Mouse (Mus musculus): ENCODE measurements around the gene Tacc3. TPM values are rescaled to one million over a fixed set of nuclear protein-coding genes. Genes with fewer than 3 reads are reported as not detected.

Gene Tacc3
- total and polyA plus RNA-seq, 2 experiments from 2014 or later, result 30.0 to 39.0 TPM

DNA sequence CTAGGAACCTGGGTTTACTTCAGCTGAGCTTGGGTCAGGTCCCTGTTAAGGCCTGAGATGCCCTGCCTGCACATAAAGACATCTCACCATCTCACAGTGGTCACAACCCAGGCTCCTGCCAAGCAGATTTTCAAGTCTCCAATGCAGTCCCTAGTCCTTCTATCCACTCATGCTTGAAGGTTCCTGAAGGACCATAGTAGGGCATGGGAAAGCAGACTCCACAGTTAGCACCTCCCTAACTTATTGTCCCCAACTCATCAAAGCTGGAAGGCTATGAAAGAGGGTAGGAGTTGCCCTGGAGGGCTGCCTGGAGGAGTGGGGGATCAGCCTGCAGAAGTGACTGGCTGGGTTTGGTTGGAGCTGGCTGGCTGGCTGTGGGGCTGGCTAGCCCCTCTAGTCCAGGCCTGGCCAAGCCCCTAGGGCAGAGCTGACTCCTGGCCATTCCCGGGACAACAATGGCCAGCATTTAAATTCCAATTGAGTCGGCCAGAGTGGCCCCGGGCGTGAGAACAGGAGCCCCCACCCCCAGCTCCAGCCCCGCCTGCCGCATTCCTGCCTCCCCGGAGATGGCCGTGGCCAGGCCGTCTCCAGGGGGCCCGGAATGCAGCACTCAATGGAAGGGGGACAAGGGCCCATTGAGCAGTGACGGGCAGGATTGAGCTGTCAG lies 47.1 kb downstream of the Tacc3 start:
- Histone ChIP-seq H3K27me3 (ENCODE audit: insufficient read depth, low read length) (no peaks in the 10 kb centered on the region; the same call in 1 of the 2 replicates), H3K9ac (replicated peaks; ENCODE audit: low read length) (no peak overlapping the region), H3K27ac (peak overlapping the region; percentile 73), H3K4me2 (ENCODE audit: low read depth, low read length) (no peak overlapping the region), H3K4me3 (ENCODE audit: low read length) (no peak overlapping the region), H3K4me1 (ENCODE audit: insufficient read depth, low read length) (0 out of 2 replicates have a peak, but pooled peaks cover 7% of the 10 kb centered on the region), H3K9me3 (ENCODE audit: low read length) (no peaks in the 10 kb centered on the region), H3K36me3 (ENCODE audit: insufficient read depth, low read length) (no peaks in the 10 kb centered on the region)
- whole genome bisulfite sequencing, result 12% methylated on average over 11 of the region's 11 CpGs
- no peak for TF ChIP-seq CTCF (IDR thresholded peaks at IDR 0.05; ENCODE audit: low read depth)
- peak; percentile 78 for DNase-seq (ENCODE audit: low spot score)
- ATAC-seq, result peak; percentile 92

DNA sequence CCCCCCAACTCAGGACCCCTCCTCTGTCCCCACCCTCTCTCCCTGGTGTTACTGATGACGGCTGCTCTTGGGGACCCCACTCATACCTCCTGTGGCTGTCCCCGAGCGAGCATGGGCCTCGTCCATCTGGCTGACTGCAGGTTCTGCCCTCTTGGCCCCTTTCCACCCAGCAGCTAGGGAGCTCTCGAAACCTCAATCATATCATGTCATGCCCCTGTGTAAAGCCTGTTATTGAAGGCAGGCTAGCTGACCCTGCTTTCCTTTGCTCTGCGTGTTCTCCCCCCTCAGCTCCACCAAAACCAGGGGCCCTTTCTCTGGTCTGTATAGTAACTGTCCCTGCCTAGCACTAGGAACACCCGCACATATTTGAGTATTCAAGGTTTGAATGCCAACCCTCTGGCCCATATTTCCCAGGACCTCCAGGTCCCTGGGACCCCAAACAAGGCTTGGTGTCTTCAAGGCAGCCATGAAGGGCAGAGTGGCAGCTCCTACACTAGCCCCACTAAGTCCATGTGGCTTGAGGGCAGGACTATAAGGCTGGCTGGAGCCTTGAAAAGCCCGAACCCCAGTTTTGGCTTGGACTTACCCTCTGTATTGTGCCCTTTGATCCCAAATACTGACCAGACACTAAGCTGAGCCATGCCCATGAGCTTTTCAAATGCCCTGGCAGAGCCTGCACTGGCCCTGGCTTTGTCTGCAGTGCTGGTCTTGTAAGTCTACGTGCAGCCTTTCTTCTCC lies 47.9 kb downstream of the Tacc3 start:
- H3K4me2 ChIP-seq (ENCODE audit: low read depth, low read length), result no peak overlapping the region
- 23% methylated on average over 9 of the region's 9 CpGs for WGBS
- H3K36me3 ChIP-seq (ENCODE audit: insufficient read depth, low read length), result no peaks in the 10 kb centered on the region
- no peaks in the 10 kb centered on the region for H3K9me3 ChIP-seq (ENCODE audit: low read length)
- DNase-seq (ENCODE audit: low spot score) (peak; percentile 35), ATAC-seq (no peak)
- no peaks in the 10 kb centered on the region; the same call in 1 of the 2 replicates for H3K27me3 ChIP-seq (ENCODE audit: insufficient read depth, low read length)
- H3K27ac ChIP-seq, result peak overlapping the region; percentile 73
- TF ChIP-seq CTCF (IDR thresholded peaks at IDR 0.05; ENCODE audit: low read depth), result no peak
- H3K4me3 ChIP-seq (ENCODE audit: low read length), result no peak overlapping the region
- 0 out of 2 replicates have a peak, but pooled peaks cover 4% of the 10 kb centered on the region for H3K4me1 ChIP-seq (ENCODE audit: insufficient read depth, low read length)
- H3K9ac ChIP-seq (replicated peaks; ENCODE audit: low read length), result no peak overlapping the region

DNA sequence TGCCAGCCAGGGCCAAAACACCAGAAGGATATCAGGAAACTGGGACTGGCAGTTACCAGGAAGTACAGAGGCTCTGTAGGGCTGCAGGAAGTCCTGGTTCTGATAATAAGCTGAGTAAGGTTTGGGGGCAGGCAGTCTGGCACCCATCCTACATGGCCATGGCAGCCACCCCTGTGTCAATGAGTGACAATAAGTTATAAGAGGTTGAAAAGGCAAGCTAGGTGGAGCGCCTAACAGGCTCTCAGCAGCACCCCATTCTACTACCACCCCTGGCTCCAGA lies 48.4 kb downstream of the Tacc3 start:
- Histone ChIP-seq H3K36me3 (ENCODE audit: insufficient read depth, low read length) (no peaks in the 10 kb centered on the region), H3K9ac (replicated peaks; ENCODE audit: low read length) (no peak overlapping the region), H3K27me3 (ENCODE audit: insufficient read depth, low read length) (no peaks in the 10 kb centered on the region; the same call in 1 of the 2 replicates), H3K4me2 (ENCODE audit: low read depth, low read length) (no peak overlapping the region), H3K27ac (peak overlapping the region; percentile 73), H3K4me1 (ENCODE audit: insufficient read depth, low read length) (0 out of 2 replicates have a peak, but pooled peaks cover 4% of the 10 kb centered on the region), H3K9me3 (ENCODE audit: low read length) (no peaks in the 10 kb centered on the region), H3K4me3 (ENCODE audit: low read length) (no peak overlapping the region)
- DNase-seq (ENCODE audit: low spot score) (no peak), ATAC-seq (no peak)
- 80% methylated on average over 1 of the region's 1 CpGs for WGBS
- TF ChIP-seq CTCF (IDR thresholded peaks at IDR 0.05; ENCODE audit: low read depth), result no peak

- no peaks in the 10 kb centered on the region for H3K9me3 ChIP-seq (ENCODE audit: low read length)
- no peak for DNase-seq (ENCODE audit: low spot score)
- no peak overlapping the region for H3K4me2 ChIP-seq (ENCODE audit: low read depth, low read length)
- TF ChIP-seq CTCF (IDR thresholded peaks at IDR 0.05; ENCODE audit: low read depth), result no peak
- no peak for ATAC-seq
- no peaks in the 10 kb centered on the region for H3K36me3 ChIP-seq (ENCODE audit: insufficient read depth, low read length)
- H3K27me3 ChIP-seq (ENCODE audit: insufficient read depth, low read length), result no peaks in the 10 kb centered on the region
- H3K4me3 ChIP-seq (ENCODE audit: low read length), result no peak overlapping the region
- no peak overlapping the region for H3K9ac ChIP-seq (replicated peaks; ENCODE audit: low read length)
- 51% methylated on average over 4 of the region's 4 CpGs for WGBS
- no peak overlapping the region for H3K27ac ChIP-seq
- 0 out of 2 replicates have a peak, but pooled peaks cover 4% of the 10 kb centered on the region for H3K4me1 ChIP-seq (ENCODE audit: insufficient read depth, low read length)
Observed at GRCm38 (mm10) chr5:33707163-33707562, 49.2 kb downstream of the Tacc3 start.

DNA sequence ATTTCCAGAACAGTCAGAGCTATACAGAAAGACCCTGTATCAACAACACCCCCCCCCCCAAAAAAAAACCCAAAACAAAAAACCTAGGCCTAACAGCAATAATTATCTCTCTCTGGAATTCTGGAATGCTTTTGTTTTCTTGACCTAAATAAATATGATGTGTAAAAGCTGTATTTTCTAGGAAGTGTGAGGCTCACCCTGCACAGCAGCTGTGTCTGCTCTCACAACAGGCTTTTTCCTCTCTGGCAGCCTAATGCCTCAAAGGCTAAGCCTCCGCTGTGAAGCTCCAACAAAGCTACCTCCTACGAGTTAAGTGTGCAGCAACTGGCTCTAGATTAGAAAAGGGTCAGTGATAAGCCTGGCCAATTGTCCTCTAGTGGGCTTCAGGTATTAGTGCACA lies 51.1 kb downstream of the Tacc3 start:
- WGBS, result 17% methylated on average over 2 of the region's 2 CpGs

DNA sequence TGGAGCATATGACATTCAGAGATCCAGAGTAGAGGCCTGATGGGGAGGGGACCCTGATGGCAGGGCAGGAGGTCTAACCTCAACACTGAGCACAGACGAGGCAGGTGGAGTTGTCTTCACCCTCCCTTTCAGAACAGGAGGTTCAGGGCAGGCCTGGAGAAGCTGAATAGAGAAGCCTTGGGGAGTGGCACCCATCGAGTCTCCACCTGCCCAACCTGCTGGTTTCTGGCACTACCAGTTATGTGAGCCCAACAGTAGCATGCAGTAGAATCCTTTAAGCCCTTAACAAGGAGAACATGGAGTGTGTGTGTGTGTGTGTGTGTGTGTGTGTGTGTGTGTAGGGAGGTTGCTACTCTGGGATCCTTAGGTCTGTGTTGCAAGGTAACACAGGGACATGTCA lies 54.6 kb downstream of the Tacc3 start:
- H3K27me3 ChIP-seq (ENCODE audit: insufficient read depth, low read length), result no peaks in the 10 kb centered on the region
- H3K4me2 ChIP-seq (ENCODE audit: low read depth, low read length), result no peak overlapping the region
- H3K27ac ChIP-seq, result no peak overlapping the region
- no peak for ATAC-seq
- no peaks in the 10 kb centered on the region for H3K4me1 ChIP-seq (ENCODE audit: insufficient read depth, low read length)
- no peak for TF ChIP-seq CTCF (IDR thresholded peaks at IDR 0.05; ENCODE audit: low read depth)
- no peaks in the 10 kb centered on the region for H3K36me3 ChIP-seq (ENCODE audit: insufficient read depth, low read length)
- WGBS, result 86% methylated on average over 2 of the region's 2 CpGs
- no peak overlapping the region for H3K4me3 ChIP-seq (ENCODE audit: low read length)
- H3K9ac ChIP-seq (replicated peaks; ENCODE audit: low read length), result no peak overlapping the region
- no peak for DNase-seq (ENCODE audit: low spot score)
- no peaks in the 10 kb centered on the region for H3K9me3 ChIP-seq (ENCODE audit: low read length)

More for the DNA sequence above, 51.1 kb downstream of the Tacc3 start:
- no peak for TF ChIP-seq CTCF (IDR thresholded peaks at IDR 0.05; ENCODE audit: low read depth)
- H3K4me1 ChIP-seq (ENCODE audit: insufficient read depth, low read length), result 0 out of 2 replicates have a peak, but pooled peaks cover 2% of the 10 kb centered on the region
- ATAC-seq, result no peak
- H3K27me3 ChIP-seq (ENCODE audit: insufficient read depth, low read length), result no peaks in the 10 kb centered on the region
- no peak for DNase-seq (ENCODE audit: low spot score)
- no peak overlapping the region for H3K4me2 ChIP-seq (ENCODE audit: low read depth, low read length)
- H3K9ac ChIP-seq (replicated peaks; ENCODE audit: low read length), result no peak overlapping the region
- no peak overlapping the region for H3K27ac ChIP-seq
- H3K9me3 ChIP-seq (ENCODE audit: low read length), result no peaks in the 10 kb centered on the region
- no peaks in the 10 kb centered on the region for H3K36me3 ChIP-seq (ENCODE audit: insufficient read depth, low read length)
- H3K4me3 ChIP-seq (ENCODE audit: low read length), result no peak overlapping the region

- no peak overlapping the region for H3K4me2 ChIP-seq (ENCODE audit: low read depth, low read length)
- no peak for TF ChIP-seq CTCF (IDR thresholded peaks at IDR 0.05; ENCODE audit: low read depth)
- H3K27ac ChIP-seq, result no peak overlapping the region
- no peaks in the 10 kb centered on the region for H3K36me3 ChIP-seq (ENCODE audit: insufficient read depth, low read length)
- no peak for ATAC-seq
- H3K4me3 ChIP-seq (ENCODE audit: low read length), result no peak overlapping the region
- 49% methylated on average over 2 of the region's 2 CpGs for WGBS
- no peak overlapping the region for H3K9ac ChIP-seq (replicated peaks; ENCODE audit: low read length)
- no peaks in the 10 kb centered on the region for H3K9me3 ChIP-seq (ENCODE audit: low read length)
- DNase-seq (ENCODE audit: low spot score), result no peak
- no peaks in the 10 kb centered on the region for H3K4me1 ChIP-seq (ENCODE audit: insufficient read depth, low read length)
- no peaks in the 10 kb centered on the region for H3K27me3 ChIP-seq (ENCODE audit: insufficient read depth, low read length)
Observed at GRCm38 (mm10) chr5:33715182-33715581, 57.3 kb downstream of the Tacc3 start.
